Mouse (Mus musculus): ENCODE data around the gene Hoxa13.

Gene Hoxa13

DNA sequence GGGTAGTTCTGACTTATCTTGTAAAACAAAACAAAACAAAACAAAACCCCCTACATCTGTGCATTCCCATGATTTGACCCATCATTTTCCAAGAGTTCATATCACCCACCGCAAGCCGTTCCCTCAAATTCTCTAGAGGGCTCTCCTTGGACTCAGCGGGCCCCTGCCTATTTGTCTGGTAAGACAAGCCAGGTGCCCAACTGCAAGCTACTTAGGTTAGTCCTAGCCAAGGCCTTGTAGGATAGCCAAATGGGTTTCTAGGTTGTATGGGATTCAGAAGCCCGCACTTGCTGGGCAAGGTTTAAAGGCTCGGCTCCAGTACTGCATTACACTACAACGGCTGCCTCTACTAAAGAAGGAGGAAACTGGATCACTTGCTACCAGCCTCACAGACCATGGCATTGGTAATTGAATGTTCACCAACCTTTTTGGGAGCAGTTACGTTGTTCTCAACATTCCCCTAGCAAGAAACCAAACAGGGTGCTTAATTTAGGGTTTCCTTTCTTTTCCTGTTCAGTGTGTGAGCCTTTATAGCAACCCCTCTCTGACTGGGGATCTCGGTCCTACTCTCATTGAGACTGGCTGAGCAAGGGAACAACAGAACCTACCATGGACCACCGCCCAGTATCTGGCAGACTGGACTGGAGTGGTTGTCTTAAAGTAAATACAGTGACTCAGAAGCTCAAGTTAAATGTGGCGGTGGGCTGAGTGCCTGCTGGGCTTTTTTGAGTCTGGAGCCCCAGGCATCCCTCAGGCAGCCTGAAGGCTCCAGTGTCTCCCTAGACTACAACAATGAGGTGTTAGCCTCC is 23.1 kb downstream of the Hoxa13 start:
- peak in 1 of 2 experiments; percentile 35 for DNase-seq (ENCODE audit: low spot score in 2 of 2)

DNA sequence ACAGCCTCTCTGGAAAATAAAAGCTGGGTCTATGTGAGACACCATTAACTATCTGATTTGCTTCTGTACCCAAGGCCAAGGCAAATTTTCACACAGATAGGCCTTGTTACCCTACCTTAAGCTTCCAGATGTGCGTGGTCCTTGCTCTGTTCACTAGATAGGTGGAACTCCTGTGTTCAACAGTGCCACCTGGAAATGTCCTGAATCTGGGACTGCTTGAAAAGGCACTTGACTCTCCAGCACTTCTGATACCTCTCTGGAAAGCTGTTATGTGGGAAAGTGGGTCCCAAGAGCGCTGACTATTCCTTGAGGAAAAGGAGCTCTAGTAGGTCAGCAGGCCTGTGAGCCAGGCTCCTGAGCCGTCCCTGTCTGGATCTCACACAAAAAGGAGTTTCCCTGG is 23.9 kb downstream of the Hoxa13 start:
- peak in 1 of 2 experiments; percentile 33 for DNase-seq (ENCODE audit: low spot score in 2 of 2)

DNA sequence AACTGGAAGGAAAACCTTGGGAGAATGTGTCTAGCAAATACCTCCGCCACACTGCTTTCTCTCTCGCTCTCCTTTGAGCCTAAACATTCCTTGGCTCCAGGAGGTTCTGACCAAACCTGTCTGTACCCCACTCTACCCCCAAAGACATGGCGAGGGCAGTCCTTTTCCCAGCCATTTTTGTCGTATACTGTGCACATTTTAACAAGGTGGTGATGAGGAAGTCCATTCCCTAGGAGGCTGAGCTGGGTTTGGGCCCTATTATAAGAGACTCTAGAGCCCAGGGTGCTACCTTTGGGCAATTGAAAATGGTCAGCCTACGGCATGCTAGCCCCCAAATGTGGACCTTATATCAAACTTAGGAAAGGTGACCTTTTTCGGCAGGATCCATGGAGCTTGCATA is 24.8 kb downstream of the Hoxa13 start:
- DNase-seq (ENCODE audit: low spot score in 2 of 2): peak in 1 of 2 experiments; percentile 23

DNA sequence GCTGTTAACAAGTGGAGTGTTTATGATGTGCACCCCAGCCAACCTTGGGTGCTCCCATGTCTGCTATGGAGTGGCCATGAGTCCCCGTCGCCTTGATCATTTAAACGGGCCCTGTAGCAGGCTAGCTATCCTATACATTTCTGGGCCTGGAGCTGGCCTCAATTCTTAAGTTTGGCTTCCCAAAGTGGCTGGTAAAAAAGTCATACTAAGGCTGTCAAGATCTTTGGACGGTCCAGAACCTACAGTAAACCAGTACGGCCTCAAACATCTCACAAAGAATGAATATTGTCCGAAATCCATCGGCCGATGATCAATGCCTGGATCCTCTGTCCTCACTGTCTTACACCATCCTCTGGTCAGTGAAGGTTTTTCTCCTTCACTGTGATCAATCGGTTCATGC is 25.4 kb downstream of the Hoxa13 start:
- no peak for DNase-seq (ENCODE audit: low spot score in 2 of 2)

DNA sequence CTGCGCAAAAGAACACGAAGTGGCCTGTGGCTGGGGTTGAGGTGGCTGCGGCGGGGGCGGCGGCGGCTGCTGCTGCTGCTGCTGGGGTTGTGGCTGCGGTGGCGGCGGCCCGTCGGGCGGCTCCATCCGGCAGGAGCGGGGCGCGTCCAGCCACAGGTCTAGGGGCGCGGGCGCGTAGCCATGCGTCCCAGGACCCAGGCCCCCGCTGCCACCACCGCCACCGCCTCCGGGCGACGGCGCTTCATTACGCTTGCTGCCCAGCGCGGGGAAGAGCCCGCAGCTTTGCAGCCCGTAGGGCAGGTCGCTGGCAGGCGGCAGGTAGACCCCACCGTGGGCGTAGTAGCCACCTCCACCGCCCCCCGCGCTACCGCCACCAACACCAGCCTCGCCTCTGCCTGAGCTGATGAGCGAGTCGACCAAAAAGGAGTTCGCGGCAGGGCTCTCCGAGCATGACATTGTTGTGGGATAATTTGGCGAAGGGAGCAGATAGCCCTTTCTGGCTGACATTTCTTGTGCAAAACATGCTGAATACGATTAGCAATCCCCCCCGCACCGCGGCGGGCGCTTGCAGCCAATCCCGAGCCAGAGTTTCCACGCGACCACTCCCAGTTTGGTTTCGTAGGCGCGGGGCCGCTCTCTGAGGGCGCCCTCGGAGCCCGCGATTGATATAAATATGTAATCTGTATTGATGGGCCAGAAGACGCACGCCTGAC is 26.1 kb downstream of the Hoxa13 start:
- peak in 1 of 2 experiments; percentile 74 for DNase-seq (ENCODE audit: low spot score in 2 of 2)

DNA sequence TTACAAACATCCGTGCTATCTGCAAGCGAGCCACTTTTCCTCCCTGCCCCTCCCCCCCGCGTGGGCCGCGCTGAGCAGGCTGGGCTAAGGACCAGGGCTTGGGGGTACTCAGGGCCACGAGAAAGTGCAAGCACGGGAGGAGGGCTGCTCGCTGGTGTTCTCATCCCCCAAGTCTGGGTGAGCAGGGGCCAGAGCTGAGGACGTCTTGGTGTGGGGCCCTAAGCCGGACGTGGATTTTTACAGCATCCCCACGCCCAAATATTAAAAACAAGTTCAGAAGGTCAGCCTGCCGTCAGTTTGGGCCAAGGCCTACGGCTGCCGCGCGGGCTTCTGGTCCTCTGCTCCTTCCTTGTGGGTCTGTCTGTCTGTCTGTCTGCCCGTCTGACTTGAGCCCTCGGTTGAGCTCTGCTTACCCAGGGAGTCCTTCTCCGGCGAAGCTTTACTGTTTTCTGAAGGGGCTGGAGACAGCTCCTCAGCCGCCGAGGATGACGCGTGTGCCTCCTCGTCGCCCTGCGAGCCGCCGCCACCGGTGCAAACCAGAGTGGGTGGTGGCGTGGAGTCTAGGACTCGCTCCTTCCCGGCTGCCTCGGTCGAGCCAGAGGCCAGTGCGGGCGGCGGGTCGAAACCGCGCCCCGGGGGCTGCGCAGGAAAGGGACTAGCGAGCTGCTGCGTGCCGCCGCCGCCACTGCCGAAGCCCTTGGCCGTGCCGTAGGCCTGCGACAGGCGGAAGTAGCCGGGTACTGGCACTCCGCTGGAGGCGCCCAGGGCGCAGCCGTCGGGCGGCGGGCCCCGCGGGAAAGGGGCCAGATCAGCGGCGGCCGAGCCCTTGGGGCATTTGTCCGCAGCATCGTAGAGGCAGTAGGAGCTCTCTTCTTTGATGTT is 26.9 kb downstream of the Hoxa13 start:
- DNase-seq (ENCODE audit: low spot score in 2 of 2): peak in 1 of 2 experiments; percentile 80

DNA sequence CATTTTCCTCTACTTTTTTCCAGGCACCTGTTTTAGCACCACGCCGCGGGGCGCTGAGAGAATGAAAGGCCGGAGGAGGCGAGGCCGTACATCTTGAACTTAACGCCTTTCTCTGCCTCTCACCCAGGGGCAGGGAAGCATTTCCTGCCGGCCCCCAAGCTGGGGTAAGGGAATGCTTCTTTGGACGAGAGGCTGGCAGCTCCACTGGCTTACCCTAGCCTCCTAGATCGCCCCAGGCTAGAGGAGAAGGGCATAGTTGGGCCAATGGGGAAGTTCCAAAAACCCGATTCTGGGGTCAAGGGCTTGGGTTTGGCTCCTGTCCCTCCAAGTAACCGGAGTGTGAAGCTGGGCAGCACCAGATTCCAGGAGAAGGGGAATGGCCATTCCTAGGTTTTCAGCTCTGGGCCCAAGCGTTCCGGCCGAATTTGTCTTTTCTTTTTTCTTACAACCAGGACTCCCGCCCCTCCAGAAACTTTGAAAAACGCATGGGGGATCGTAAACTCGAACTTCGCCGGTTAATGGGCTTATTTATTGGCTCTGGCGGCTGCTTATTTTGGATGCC is 27.6 kb downstream of the Hoxa13 start:
- peak in 1 of 2 experiments; percentile 52 for DNase-seq (ENCODE audit: low spot score in 2 of 2)

DNA sequence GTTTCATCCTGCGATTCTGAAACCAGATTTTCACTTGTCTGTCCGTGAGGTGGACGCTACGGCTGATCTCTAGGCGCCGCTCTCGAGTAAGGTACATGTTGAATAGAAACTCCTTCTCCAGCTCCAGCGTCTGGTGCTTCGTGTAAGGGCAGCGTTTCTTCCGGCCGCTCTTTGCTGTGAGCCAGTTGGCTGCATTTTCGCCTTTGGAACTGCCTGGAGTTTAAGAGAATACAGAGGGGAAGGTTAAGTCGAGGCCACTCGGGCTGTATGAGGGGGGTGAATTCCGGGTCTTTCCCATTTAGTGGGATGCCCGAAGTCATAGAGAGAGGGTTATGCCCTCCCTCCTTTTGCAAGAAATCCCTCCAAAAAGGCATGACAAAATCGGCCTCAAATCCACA is 28.1 kb downstream of the Hoxa13 start:
- DNase-seq (ENCODE audit: low spot score in 2 of 2): peak in 1 of 2 experiments; percentile 57

DNA sequence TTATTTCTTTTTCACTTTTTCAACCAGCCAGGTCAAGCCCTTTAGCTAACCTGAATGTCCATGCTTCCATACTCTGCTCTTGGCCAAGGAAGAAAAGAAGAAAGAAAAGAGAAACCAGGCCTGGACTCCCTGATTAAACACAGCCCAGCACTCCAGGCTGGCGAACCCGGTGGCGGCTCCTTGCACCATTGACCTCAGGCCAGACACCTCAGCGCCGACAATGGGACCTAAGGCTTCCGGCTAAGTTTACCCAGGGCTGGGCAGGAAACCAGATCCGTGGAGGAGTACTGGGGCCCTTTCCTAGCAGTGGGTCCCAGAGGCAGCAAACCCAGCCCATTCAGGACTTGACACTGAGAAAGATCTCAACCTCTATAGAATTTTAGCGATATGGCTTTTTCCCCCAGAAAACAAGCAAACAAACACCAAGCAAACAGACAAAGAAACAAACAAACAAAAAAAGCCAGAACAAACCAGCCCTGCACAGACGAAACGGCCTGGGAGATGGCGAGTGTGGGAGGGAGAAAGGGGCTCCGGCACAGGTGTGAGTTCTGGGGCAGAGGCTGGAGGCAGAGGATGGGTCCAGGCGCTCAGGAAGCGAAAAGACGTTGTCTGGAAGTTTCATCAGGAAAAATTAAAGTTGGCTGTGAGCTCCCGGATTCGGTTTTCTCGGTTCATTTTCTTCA is 28.7 kb downstream of the Hoxa13 start:
- DNase-seq (ENCODE audit: low spot score in 2 of 2): peak in 1 of 2 experiments; percentile 50

DNA sequence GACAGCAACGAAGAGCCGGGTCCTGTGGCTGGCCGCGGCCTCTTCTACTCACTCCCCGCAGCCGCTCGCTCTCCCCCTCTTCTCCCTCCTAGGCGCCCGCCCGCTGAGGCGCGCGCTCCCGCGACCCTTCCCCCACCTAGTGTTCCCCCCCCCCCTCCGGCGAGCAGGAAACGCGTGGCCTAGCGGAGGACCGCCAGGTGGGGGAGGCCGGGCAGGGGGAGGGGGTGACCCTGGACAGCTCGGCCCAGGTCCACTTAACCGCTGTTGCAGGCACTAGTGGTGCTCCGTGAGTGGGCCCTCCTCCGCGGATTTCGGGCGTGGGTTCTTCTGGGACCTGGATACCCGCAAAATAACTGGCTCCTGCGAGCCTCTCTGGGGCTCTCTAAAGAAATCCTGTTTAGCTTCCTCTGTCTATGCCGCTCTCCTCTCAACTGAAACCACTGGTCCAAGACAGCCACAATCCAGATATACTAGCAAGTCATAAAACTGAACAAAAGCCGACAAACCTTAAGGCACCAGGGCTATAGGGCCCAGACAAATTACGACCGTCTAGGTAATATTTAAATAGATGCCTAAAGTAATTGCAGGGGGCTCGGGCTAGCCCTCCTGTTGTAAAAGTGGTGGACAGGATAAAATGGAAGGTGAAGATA is 30.0 kb downstream of the Hoxa13 start, which contains the start of gene Hoxa9:
Gene Hoxa9 (minus strand): TSS at position 574 of the 650 bp plus-strand sequence.
- no peak for DNase-seq (ENCODE audit: low spot score in 2 of 2)

DNA sequence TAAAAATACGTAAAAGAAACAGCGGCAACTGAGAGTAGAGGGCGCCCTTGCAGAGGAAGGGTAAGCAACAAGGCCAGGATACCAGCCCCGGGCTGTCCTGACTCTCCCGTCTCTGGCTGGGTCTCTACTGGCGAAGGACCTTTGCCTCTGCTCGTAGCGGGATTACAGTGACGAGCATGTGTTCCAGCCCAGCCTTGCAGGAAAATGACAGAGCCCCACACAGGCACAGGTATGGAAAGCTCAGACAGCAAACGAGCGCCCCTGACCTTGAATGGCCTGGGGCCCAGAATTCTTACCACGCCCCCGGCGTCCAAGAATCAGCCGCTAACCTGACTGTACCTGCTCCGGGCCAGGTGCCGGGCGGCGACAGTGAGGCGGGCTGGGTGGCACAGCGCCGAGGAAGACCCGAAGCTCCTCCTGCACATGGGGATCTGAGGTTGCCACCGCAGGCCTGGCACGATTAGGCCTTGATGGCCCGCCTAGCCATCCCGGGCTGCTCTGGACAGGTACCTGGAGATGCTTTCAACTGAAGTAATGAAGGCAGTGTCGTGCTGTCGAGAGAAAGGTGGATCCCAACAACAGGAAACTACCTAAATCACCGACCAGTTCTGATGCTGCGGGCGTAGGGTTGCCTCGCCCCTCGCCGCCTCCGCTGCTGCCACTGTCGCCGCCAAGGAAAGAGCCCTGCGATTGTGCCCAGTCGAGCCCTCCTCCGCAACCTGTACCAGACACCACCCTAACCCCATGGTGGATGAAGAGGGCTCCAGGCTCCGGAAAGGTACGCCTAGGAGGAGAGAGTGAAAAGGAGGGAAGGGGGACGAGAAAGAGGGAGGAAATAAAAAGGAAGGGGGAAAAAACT is 30.9 kb downstream of the Hoxa13 start:
- peak in 1 of 2 experiments; percentile 76 for DNase-seq (ENCODE audit: low spot score in 2 of 2)

DNA sequence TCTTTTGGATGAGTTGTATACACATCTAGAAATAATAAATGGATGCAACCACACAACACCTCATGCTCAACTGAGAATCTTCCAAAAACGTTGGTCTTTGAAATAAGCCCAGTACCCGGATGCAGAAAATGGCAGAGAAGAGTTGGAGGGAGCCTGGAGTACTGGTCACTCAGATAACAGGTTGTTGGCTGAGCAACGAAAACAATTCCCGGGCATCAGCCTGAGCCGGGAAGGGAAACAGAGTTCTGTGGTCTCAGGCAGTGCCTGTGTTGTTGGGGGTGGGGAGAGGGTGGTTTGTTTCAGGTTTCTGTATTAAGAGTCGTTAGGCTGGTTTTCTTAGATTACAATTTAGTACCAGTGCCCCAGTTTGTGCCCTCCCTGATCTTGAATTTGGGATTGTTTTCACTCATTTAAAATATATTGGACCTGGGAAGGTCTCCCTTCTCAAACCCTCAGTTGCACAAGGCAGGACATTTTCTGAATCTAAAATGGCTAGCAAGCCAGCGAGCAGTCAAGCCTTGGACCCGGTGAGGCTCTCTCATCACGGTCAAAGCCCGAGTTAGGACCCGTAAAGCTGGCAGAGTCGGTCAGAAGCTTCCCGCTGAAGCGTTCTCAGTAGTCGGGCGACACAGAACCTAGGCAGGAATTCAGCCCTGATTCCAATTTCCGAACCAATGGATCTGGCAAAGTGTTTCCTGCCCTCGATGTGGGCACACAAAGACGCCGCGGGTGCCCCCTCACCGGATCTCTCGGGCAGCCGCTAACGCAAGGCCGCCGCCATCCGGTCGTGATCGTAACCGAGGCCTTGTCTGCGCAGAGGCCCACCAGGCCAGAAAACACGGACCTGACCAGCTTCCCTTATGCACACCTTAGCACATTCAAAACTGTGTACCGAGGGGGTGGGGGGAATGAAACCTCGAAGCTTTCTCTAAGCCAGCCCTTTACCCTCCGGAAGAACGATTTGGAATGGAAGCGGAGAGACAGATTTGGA is 31.9 kb downstream of the Hoxa13 start:
- peak in 1 of 2 experiments; percentile 65 for DNase-seq (ENCODE audit: low spot score in 2 of 2)

DNA sequence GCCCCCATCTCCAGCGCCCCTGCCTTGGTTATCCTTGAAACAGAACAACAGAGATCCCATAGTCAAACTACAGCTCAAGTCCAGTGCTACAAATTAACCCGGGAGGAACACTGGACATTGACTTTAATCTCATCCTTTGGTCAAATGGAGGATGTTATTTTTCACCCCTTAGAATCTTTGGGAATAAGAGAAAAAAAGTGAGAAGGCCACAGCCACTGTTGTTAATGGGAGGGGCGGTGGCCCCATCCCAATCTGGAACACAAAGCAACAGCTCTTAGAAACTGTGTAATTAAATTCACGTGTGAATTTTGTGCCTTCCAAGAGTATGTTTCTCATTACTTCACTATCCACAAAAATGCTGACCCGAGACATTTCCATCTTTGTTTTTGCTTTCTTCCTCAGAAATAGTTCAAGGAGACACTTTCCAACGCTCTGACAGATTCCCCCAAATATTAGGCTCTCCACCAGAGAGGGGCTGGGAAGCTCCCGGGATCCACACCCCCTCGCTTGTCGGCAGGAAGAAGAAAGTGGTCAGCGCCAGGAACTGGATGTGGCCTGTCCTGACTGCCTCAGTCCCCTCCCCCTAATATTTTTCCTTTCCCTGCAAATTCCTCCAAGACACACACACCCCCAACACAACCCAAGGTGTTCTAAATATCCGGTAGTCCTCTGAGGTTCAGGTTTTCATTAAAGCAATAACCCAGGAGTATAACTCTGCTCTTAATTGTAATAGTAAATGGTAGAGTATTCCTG is 33.0 kb downstream of the Hoxa13 start:
- DNase-seq (ENCODE audit: low spot score in 2 of 2): no peak

DNA sequence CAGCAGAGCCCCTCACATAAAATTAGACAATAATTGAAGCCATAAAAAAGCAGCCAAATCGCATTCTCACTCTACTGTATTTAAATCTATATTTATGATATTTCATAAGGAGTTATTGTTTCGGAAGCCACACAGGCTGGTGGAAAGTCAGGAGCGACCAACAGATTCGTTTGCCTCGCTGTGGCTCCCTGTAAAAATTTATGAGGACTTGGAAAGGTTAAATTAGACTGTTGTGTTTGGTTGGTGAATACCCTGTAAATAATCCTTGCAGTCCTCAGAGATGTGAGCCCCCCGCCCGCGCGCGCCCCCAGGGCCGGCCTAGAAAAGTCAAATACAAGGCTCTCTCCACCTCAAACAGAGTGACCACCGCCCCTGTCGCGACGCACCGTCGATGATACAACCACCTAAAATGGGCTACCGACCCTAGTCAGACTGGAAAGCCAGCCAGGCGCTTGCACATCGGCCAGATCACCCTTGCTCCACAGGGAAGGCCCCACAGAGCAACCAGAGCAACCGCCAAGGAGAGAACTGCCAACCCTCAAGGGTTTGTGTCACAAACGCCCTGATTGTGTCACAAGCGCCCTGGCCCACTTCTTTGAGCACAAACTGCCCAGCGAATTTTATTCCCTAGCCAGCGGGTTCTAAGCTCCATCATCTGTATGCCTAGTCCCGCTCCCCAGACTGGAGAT is 34.0 kb downstream of the Hoxa13 start:
- DNase-seq (ENCODE audit: low spot score in 2 of 2): peak in 1 of 2 experiments; percentile 51

DNA sequence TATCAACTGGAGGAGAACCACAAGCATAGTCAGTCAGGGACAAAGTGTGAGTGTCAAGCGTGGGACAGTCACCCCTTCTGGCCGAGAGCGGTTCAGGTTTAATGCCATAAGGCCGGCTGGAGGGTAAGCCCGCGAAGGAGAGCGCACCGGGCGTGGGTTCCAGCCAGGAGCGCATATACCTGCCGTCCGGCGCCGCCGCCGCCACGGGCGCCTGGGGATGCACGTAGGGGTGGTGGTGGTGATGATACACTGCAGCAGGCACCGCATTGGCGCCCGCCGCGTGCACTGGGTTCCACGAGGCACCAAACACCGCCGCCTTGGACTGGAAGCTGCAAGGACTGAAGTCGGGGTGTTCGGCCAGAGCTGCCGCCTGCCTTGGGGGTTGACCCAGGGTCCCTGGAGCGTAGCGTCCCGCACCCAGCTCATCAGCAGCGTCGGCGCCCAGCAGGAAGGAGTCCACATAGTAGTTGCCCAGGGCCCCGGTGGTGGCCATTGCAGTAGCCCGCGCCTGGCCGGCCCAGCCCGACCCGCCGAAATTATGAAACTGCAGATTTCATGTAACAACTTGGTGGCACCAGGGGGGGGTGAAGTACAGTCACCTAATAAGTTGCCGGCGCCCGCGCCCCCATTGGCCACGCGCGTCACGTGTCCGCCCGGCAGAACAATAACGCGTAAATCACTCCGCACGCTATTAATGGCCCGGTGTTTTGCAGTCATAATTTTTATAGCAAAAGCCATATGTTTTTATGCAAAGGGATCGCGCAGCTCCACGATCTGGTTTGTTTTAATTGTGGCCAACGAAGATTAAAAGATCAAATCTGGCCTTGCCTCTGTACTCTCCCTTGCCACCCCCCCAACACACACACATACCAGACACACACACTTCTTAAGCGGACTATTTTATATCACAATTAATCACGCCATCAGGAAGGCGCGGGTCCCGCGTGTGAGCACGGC is 34.8 kb downstream of the Hoxa13 start:
- DNase-seq (ENCODE audit: low spot score in 2 of 2): peak; percentile 84 to 88

Measured in urinary bladder, adult 18-20 months (tissue).